Mouse (Mus musculus): ENCODE data around the gene Syt5.
A peak's percentile ranks its signal among the peaks of the same experiment; 100 is the strongest.

Syt5 gene

GRCm38 (mm10) chr7:4507220-4507619, 40.1 kb downstream of the Syt5 start:
- Histone ChIP-seq H3K4me1 (replicated peaks; ENCODE audit: low read depth, low read length) (peaks cover 46% of the 10 kb centered on the region), H3K36me3 (ENCODE audit: insufficient read depth, low read length) (no peaks in the 10 kb centered on the region), H3K4me3 (replicated peaks; ENCODE audit: low read length) (peak overlapping the region; percentile 48; the same call in 1 of the 2 replicates), H3K9me3 (ENCODE audit: low read length) (no peaks in the 10 kb centered on the region), H3K27me3 (ENCODE audit: insufficient read depth, low read length) (no peaks in the 10 kb centered on the region)
- TF ChIP-seq CTCF (conservative IDR thresholded peaks at IDR 0.05; ENCODE audit: low read length), result no peak

- TF ChIP-seq NANOG (IDR thresholded peaks at IDR 0.05; ENCODE audit: borderline replicate concordance, low read length) (no peak), POU5F1 (IDR thresholded peaks at IDR 0.05; ENCODE audit: borderline replicate concordance, low read length) (no peak), CTCF (conservative IDR thresholded peaks at IDR 0.05; ENCODE audit: low read length) (no peak)
- Histone ChIP-seq H3K9me3 (ENCODE audit: low read length) (no peaks in the 10 kb centered on the region), H3K27me3 (ENCODE audit: insufficient read depth, low read length) (peaks cover 3% of the 10 kb centered on the region; the same call in 1 of the 2 replicates), H3K4me3 (replicated peaks; ENCODE audit: low read length) (no peak overlapping the region), H3K36me3 (ENCODE audit: insufficient read depth, low read length) (peaks cover 2% of the 10 kb centered on the region), H3K4me1 (replicated peaks; ENCODE audit: low read depth, low read length) (peaks cover 55% of the 10 kb centered on the region)
These were observed 42.5 kb downstream of the Syt5 start for GRCm38 (mm10) chr7:4504646-4505435.

GRCm38 (mm10) chr7:4503858-4504257, 43.5 kb downstream of the Syt5 start:
- H3K4me3 ChIP-seq (replicated peaks; ENCODE audit: low read length), result no peak overlapping the region
- H3K27me3 ChIP-seq (ENCODE audit: insufficient read depth, low read length), result peaks cover 3% of the 10 kb centered on the region; the same call in 1 of the 2 replicates
- H3K36me3 ChIP-seq (ENCODE audit: insufficient read depth, low read length), result peaks cover 11% of the 10 kb centered on the region
- TF ChIP-seq POU5F1 (IDR thresholded peaks at IDR 0.05; ENCODE audit: borderline replicate concordance, low read length), result no peak
- H3K9me3 ChIP-seq (ENCODE audit: low read length), result no peaks in the 10 kb centered on the region
- peaks cover 55% of the 10 kb centered on the region for H3K4me1 ChIP-seq (replicated peaks; ENCODE audit: low read depth, low read length)

GRCm38 (mm10) chr7:4503100-4503499, 44.2 kb downstream of the Syt5 start:
- TF ChIP-seq CTCF (conservative IDR thresholded peaks at IDR 0.05; ENCODE audit: low read length) (no peak), NANOG (IDR thresholded peaks at IDR 0.05; ENCODE audit: borderline replicate concordance, low read length) (no peak), POU5F1 (IDR thresholded peaks at IDR 0.05; ENCODE audit: borderline replicate concordance, low read length) (no peak)

GRCm38 (mm10) chr7:4502421-4503090, 44.8 kb downstream of the Syt5 start:
- Histone ChIP-seq H3K27me3 (ENCODE audit: insufficient read depth, low read length) (peaks cover 3% of the 10 kb centered on the region; the same call in 1 of the 2 replicates), H3K36me3 (ENCODE audit: insufficient read depth, low read length) (peaks cover 23% of the 10 kb centered on the region), H3K4me3 (replicated peaks; ENCODE audit: low read length) (peak overlapping the region; percentile 92), H3K4me1 (replicated peaks; ENCODE audit: low read depth, low read length) (peaks cover 59% of the 10 kb centered on the region), H3K9me3 (ENCODE audit: low read length) (no peaks in the 10 kb centered on the region)
- TF ChIP-seq POU5F1 (IDR thresholded peaks at IDR 0.05; ENCODE audit: borderline replicate concordance, low read length) (no peak), CTCF (conservative IDR thresholded peaks at IDR 0.05; ENCODE audit: low read length) (no peak), NANOG (IDR thresholded peaks at IDR 0.05; ENCODE audit: borderline replicate concordance, low read length) (no peak)

More at GRCm38 (mm10) chr7:4503100-4503499, 44.2 kb downstream of the Syt5 start:
- Histone ChIP-seq H3K36me3 (ENCODE audit: insufficient read depth, low read length) (peaks cover 17% of the 10 kb centered on the region), H3K4me3 (replicated peaks; ENCODE audit: low read length) (no peak overlapping the region), H3K9me3 (ENCODE audit: low read length) (no peaks in the 10 kb centered on the region), H3K4me1 (replicated peaks; ENCODE audit: low read depth, low read length) (peaks cover 55% of the 10 kb centered on the region), H3K27me3 (ENCODE audit: insufficient read depth, low read length) (peaks cover 3% of the 10 kb centered on the region; the same call in 1 of the 2 replicates)

GRCm38 (mm10) chr7:4501558-4502397, 45.6 kb downstream of the Syt5 start, which contains the start of gene Ppp1r12c:
Ppp1r12c (minus strand) TSS chr7:4501680.
- no peak for TF ChIP-seq CTCF (conservative IDR thresholded peaks at IDR 0.05; ENCODE audit: low read length)
- TF ChIP-seq NANOG (IDR thresholded peaks at IDR 0.05; ENCODE audit: borderline replicate concordance, low read length), result no peak
- TF ChIP-seq POU5F1 (IDR thresholded peaks at IDR 0.05; ENCODE audit: borderline replicate concordance, low read length), result no peak
- Histone ChIP-seq H3K36me3 (ENCODE audit: insufficient read depth, low read length) (peaks cover 31% of the 10 kb centered on the region), H3K9me3 (ENCODE audit: low read length) (no peaks in the 10 kb centered on the region), H3K4me3 (replicated peaks; ENCODE audit: low read length) (peak within 1 kb of the TSS; percentile 92), H3K27me3 (ENCODE audit: insufficient read depth, low read length) (peaks cover 3% of the 10 kb centered on the region; the same call in 1 of the 2 replicates), H3K4me1 (replicated peaks; ENCODE audit: low read depth, low read length) (peaks cover 58% of the 10 kb centered on the region)

GRCm38 (mm10) chr7:4500892-4501471, 46.4 kb downstream of the Syt5 start:
- H3K27me3 ChIP-seq (ENCODE audit: insufficient read depth, low read length), result peaks cover 3% of the 10 kb centered on the region; the same call in 1 of the 2 replicates
- H3K9me3 ChIP-seq (ENCODE audit: low read length), result no peaks in the 10 kb centered on the region
- peak overlapping the region; percentile 92 for H3K4me3 ChIP-seq (replicated peaks; ENCODE audit: low read length)
- peaks cover 39% of the 10 kb centered on the region for H3K36me3 ChIP-seq (ENCODE audit: insufficient read depth, low read length)
- TF ChIP-seq NANOG (IDR thresholded peaks at IDR 0.05; ENCODE audit: borderline replicate concordance, low read length), result no peak
- H3K4me1 ChIP-seq (replicated peaks; ENCODE audit: low read depth, low read length), result peaks cover 54% of the 10 kb centered on the region

GRCm38 (mm10) chr7:4499034-4499433, 48.3 kb downstream of the Syt5 start:
- no peak overlapping the region for H3K4me3 ChIP-seq (replicated peaks; ENCODE audit: low read length)
- H3K27me3 ChIP-seq (ENCODE audit: insufficient read depth, low read length), result peaks cover 3% of the 10 kb centered on the region; the same call in 1 of the 2 replicates
- H3K36me3 ChIP-seq (ENCODE audit: insufficient read depth, low read length), result peaks cover 58% of the 10 kb centered on the region
- TF ChIP-seq NANOG (IDR thresholded peaks at IDR 0.05; ENCODE audit: borderline replicate concordance, low read length) (no peak), CTCF (conservative IDR thresholded peaks at IDR 0.05; ENCODE audit: low read length) (no peak), POU5F1 (IDR thresholded peaks at IDR 0.05; ENCODE audit: borderline replicate concordance, low read length) (no peak)
- H3K4me1 ChIP-seq (replicated peaks; ENCODE audit: low read depth, low read length), result peaks cover 48% of the 10 kb centered on the region
- H3K9me3 ChIP-seq (ENCODE audit: low read length), result no peaks in the 10 kb centered on the region
